Mouse (Mus musculus): Measurements from ENCODE around the gene Irf8. TPM values are rescaled to one million over a fixed set of nuclear protein-coding genes. Genes with fewer than 3 reads are reported as not detected.
"Not testable (repeated sequence)": the region's sequence is repeated elsewhere in the genome, so short reads cannot be mapped to it uniquely, and the experiment has no call there.

Irf8 gene
- total and polyA plus RNA-seq, 2 experiments, result 5.5 to 7.0 TPM

- TF ChIP-seq POLR2A (IDR thresholded peaks at IDR 0.05; ENCODE audit: extremely low read depth, insufficient read depth, low read length) (no peak), CTCF (IDR thresholded peaks at IDR 0.05; ENCODE audit: low read depth, low read length) (no peak)
Observed at GRCm38 (mm10) chr8:120797019-120797727, 61.0 kb downstream of the Irf8 start.

GRCm38 (mm10) chr8:120800308-120800865 lies 64.2 kb downstream of the Irf8 start:
- 10% methylated on average over 17 of the region's 17 CpGs for WGBS
- no peak overlapping the region for H3K27ac ChIP-seq (replicated peaks; ENCODE audit: insufficient read depth, low read depth, low read length)
- H3K27me3 ChIP-seq (ENCODE audit: control insufficient read depth, insufficient read depth, low read length), result no peaks in the 10 kb centered on the region
- TF ChIP-seq CTCF (IDR thresholded peaks at IDR 0.05; ENCODE audit: low read depth, low read length) (peak; percentile 89), POLR2A (IDR thresholded peaks at IDR 0.05; ENCODE audit: extremely low read depth, insufficient read depth, low read length) (no peak)
- no peak overlapping the region for H3K4me3 ChIP-seq (ENCODE audit: insufficient read depth, low read depth, low read length)
- no peak for DNase-seq (ENCODE audit: extremely low read depth, low read depth, low spot score)
- H3K79me2 ChIP-seq (ENCODE audit: control insufficient read depth, insufficient read depth, low read length), result no peaks in the 10 kb centered on the region
- H3K36me3 ChIP-seq (ENCODE audit: control insufficient read depth, insufficient read depth, low read length), result no peaks in the 10 kb centered on the region
- H3K4me1 ChIP-seq (ENCODE audit: control insufficient read depth, insufficient read depth, low read length), result no peaks in the 10 kb centered on the region
- H3K9ac ChIP-seq (ENCODE audit: low read depth, low read length), result no peak overlapping the region

More at GRCm38 (mm10) chr8:120797019-120797727, 61.0 kb downstream of the Irf8 start:
- 82% methylated on average over 9 of the region's 9 CpGs for WGBS
- H3K27ac ChIP-seq (replicated peaks; ENCODE audit: insufficient read depth, low read depth, low read length), result no peak overlapping the region
- no peaks in the 10 kb centered on the region for H3K27me3 ChIP-seq (ENCODE audit: control insufficient read depth, insufficient read depth, low read length)
- H3K4me1 ChIP-seq (ENCODE audit: control insufficient read depth, insufficient read depth, low read length), result no peaks in the 10 kb centered on the region
- no peak overlapping the region for H3K4me3 ChIP-seq (ENCODE audit: insufficient read depth, low read depth, low read length)
- DNase-seq (ENCODE audit: extremely low read depth, low read depth, low spot score), result no peak
- H3K9ac ChIP-seq (ENCODE audit: low read depth, low read length), result no peak overlapping the region
- no peaks in the 10 kb centered on the region for H3K36me3 ChIP-seq (ENCODE audit: control insufficient read depth, insufficient read depth, low read length)
- no peaks in the 10 kb centered on the region for H3K79me2 ChIP-seq (ENCODE audit: control insufficient read depth, insufficient read depth, low read length)

DNA sequence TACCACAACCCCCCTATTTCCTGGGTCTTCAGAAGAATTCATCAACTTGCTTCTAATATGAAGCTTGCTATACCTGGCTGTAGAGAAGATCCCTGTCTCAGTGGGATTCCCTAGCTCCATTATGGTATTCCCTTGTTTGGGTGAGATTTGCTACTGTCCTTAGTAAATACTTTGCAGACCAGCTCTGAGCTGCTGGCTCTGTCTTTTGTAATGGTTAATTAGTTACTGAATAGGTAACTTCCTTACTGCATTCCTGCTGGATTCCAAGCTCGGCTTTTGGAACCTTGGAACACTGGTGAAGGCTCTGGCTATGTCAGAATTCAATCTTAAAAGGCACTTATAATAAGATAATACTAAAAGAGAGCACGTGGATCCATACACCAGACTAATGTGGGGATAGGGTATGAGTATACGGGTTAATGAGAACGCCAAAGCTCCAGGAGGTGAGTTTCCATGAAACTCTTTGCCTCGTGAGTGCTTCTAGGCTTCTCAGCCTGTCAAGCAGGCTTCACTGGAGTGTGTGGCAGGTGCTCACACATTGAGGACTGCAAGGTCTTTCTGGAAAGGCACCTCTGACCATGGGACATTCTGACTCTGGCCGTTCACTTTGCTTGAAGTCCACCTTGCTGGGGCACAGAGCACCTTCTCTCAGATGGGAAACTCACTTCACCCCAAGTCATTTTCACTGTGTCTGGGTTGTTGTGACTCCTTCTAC lies 67.7 kb downstream of the Irf8 start:
- DNase-seq (ENCODE audit: extremely low read depth, low read depth, low spot score); H3K27me3 ChIP-seq (ENCODE audit: control insufficient read depth, insufficient read depth, low read length); H3K4me1 ChIP-seq (ENCODE audit: control insufficient read depth, insufficient read depth, low read length); H3K36me3 ChIP-seq (ENCODE audit: control insufficient read depth, insufficient read depth, low read length); H3K9ac ChIP-seq (ENCODE audit: low read depth, low read length); H3K27ac ChIP-seq (replicated peaks; ENCODE audit: insufficient read depth, low read depth, low read length); H3K4me3 ChIP-seq (ENCODE audit: insufficient read depth, low read depth, low read length); H3K79me2 ChIP-seq (ENCODE audit: control insufficient read depth, insufficient read depth, low read length): not testable (repeated sequence)
- WGBS, result 49% methylated on average over 6 of the region's 6 CpGs

- no peak for DNase-seq (ENCODE audit: extremely low read depth, low read depth, low spot score)
- Histone ChIP-seq H3K79me2 (ENCODE audit: control insufficient read depth, insufficient read depth, low read length) (no peaks in the 10 kb centered on the region), H3K4me1 (ENCODE audit: control insufficient read depth, insufficient read depth, low read length) (no peaks in the 10 kb centered on the region), H3K36me3 (ENCODE audit: control insufficient read depth, insufficient read depth, low read length) (no peaks in the 10 kb centered on the region), H3K4me3 (ENCODE audit: insufficient read depth, low read depth, low read length) (no peak overlapping the region), H3K27ac (replicated peaks; ENCODE audit: insufficient read depth, low read depth, low read length) (no peak overlapping the region), H3K27me3 (ENCODE audit: control insufficient read depth, insufficient read depth, low read length) (no peaks in the 10 kb centered on the region), H3K9ac (ENCODE audit: low read depth, low read length) (no peak overlapping the region)
- TF ChIP-seq POLR2A (IDR thresholded peaks at IDR 0.05; ENCODE audit: extremely low read depth, insufficient read depth, low read length) (no peak), CTCF (IDR thresholded peaks at IDR 0.05; ENCODE audit: low read depth, low read length) (no peak)
- 81% methylated on average over 3 of the region's 3 CpGs for whole genome bisulfite sequencing
Observed at GRCm38 (mm10) chr8:120804741-120805140, 68.6 kb downstream of the Irf8 start.

Other genes starting within 250 kb of the Irf8 start
- 0.37 and 2.3 TPM in 2 replicates for gene Gins2, start 147.1 kb upstream of the Irf8 start, total RNA-seq (2014; rRNA removed)
- 1.9 TPM in 2 replicates for gene Gins2, start 147.1 kb upstream of the Irf8 start, polyA plus RNA-seq (2012; rRNA removed)
- 12.0 and 21.2 TPM in 2 replicates for gene 1190005I06Rik, start 88.7 kb upstream of the Irf8 start, total RNA-seq (2014; rRNA removed)
- 11.9 and 15.3 TPM in 2 replicates for gene 1190005I06Rik, start 88.7 kb upstream of the Irf8 start, polyA plus RNA-seq (2012; rRNA removed)
- gene Gm27021, start 68.3 kb upstream of the Irf8 start, total RNA-seq (2014; rRNA removed), result 1.4 TPM in 1 of 2 replicates, not detected in the other
- gene Gm27021, start 68.3 kb upstream of the Irf8 start, polyA plus RNA-seq (2012; rRNA removed), result not detected in 2 replicates
- gene Cox4i1, start 68.1 kb upstream of the Irf8 start, total RNA-seq (2014; rRNA removed), result 706 and 858 TPM in 2 replicates
- gene Cox4i1, start 68.1 kb upstream of the Irf8 start, polyA plus RNA-seq (2012; rRNA removed), result 1,059 and 1,162 TPM in 2 replicates
- 6.7 and 11.9 TPM in 2 replicates for gene Emc8, start 67.8 kb upstream of the Irf8 start, total RNA-seq (2014; rRNA removed)
- gene Emc8, start 67.8 kb upstream of the Irf8 start, polyA plus RNA-seq (2012; rRNA removed), result 47.8 and 53.3 TPM in 2 replicates

Data from liver, adult 2 months (tissue).